Mouse (Mus musculus): Measurements from ENCODE around the gene Pccb. TPM values are rescaled to one million over a fixed set of nuclear protein-coding genes. Genes with fewer than 3 reads are reported as not detected.

Pccb gene
- total and polyA plus RNA-seq, 2 experiments from 2014 or later = 33.5 to 58.1 TPM

DNA sequence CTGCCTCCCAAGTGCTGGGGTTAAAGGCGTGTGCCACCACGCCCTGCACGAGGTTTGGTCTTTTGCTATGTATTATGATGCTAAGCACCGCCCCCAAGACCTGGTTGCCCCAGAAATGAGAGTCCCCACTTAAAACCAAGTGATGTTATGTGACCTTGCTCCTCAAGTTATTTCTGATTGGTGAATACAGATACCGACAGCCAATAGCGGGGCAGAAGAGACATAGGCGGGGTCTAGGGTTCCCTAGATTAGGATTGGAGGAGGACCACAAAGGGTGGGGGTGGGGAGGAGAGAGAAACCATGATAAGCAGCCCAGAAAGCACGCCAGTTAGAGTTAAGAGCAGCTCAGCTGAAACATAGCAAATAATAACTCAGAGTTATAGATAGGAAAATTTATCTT is 31.9 kb downstream of the Pccb start:
- H3K36me3 ChIP-seq (ENCODE audit: insufficient read depth, low read length) = peaks cover 5% of the 10 kb centered on the region; the same call in 1 of the 2 replicates
- H3K4me1 ChIP-seq (ENCODE audit: insufficient read depth, low read length) = no peaks in the 10 kb centered on the region
- ATAC-seq (ENCODE audit: low FRiP score) = no peak
- no peak overlapping the region for H3K4me3 ChIP-seq (ENCODE audit: low read depth, low read length)
- no peaks in the 10 kb centered on the region for H3K9me3 ChIP-seq (ENCODE audit: low read length)
- no peak overlapping the region for H3K9ac ChIP-seq (replicated peaks; ENCODE audit: low read length, poor library complexity, severe bottlenecking)
- H3K27me3 ChIP-seq (ENCODE audit: insufficient read depth, low read length) = no peaks in the 10 kb centered on the region
- H3K27ac ChIP-seq (ENCODE audit: low read depth, low read length) = no peak overlapping the region
- 98% methylated on average over 8 of the region's 8 CpGs for WGBS
- TF ChIP-seq CTCF (IDR thresholded peaks at IDR 0.05) = no peak
- no peak for DNase-seq (ENCODE audit: low spot score)
- H3K4me2 ChIP-seq (ENCODE audit: low read depth, low read length, poor library complexity, severe bottlenecking) = no peak overlapping the region

DNA sequence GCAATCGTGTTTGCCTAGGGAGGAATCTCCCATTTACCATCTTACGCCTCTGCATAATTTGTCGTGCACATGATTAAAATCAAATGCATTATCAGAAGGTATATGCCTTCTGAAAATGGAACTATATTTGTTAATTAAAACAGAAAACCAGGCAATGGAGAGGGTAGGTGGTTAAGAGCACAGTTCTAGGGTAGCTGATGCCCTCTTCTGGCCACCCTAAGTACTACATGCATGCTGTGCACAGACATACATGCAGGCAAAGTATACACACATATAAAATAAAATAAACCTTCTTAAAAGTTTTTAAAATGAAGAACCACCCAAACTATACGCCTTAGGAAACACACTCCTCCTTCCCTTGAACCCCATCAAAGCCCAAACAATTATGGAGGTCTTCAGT is 32.6 kb downstream of the Pccb start:
- no peak overlapping the region for H3K4me3 ChIP-seq (ENCODE audit: low read depth, low read length)
- H3K4me1 ChIP-seq (ENCODE audit: insufficient read depth, low read length) = no peaks in the 10 kb centered on the region
- no peak overlapping the region for H3K9ac ChIP-seq (replicated peaks; ENCODE audit: low read length, poor library complexity, severe bottlenecking)
- DNase-seq (ENCODE audit: low spot score) (no peak), ATAC-seq (ENCODE audit: low FRiP score) (no peak)
- no peaks in the 10 kb centered on the region for H3K27me3 ChIP-seq (ENCODE audit: insufficient read depth, low read length)
- no peak overlapping the region for H3K4me2 ChIP-seq (ENCODE audit: low read depth, low read length, poor library complexity, severe bottlenecking)
- H3K9me3 ChIP-seq (ENCODE audit: low read length) = no peaks in the 10 kb centered on the region
- peak; percentile 56 for TF ChIP-seq CTCF (IDR thresholded peaks at IDR 0.05)
- no peak overlapping the region for H3K27ac ChIP-seq (ENCODE audit: low read depth, low read length)
- WGBS = 96% methylated on average over 4 of the region's 4 CpGs
- H3K36me3 ChIP-seq (ENCODE audit: insufficient read depth, low read length) = peaks cover 5% of the 10 kb centered on the region; the same call in 1 of the 2 replicates

DNA sequence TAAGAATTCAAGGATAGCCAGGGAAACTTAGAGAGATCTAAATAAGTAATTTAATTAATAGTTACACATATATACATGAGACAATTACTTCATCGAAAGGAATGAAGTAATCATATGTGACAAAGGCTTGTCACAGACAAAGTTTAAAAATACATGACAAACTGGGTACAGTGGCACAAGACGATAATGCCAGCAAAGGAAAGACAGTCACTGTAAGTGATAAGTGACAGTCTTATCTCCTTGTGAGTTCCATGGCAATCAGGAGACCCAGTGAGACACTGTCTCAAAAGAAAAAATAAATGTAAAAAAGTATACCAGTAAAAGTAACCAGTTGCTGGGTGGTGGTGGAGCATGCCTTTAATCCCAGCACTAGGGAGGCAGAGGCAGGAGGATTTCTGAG is 37.6 kb downstream of the Pccb start:
- H3K36me3 ChIP-seq (ENCODE audit: insufficient read depth, low read length) = peaks cover 21% of the 10 kb centered on the region
- H3K4me3 ChIP-seq (ENCODE audit: low read depth, low read length) = no peak overlapping the region
- no peak overlapping the region for H3K27ac ChIP-seq (ENCODE audit: low read depth, low read length)
- no peak for TF ChIP-seq CTCF (IDR thresholded peaks at IDR 0.05)
- no peak overlapping the region for H3K4me2 ChIP-seq (ENCODE audit: low read depth, low read length, poor library complexity, severe bottlenecking)
- no peaks in the 10 kb centered on the region for H3K27me3 ChIP-seq (ENCODE audit: insufficient read depth, low read length)
- DNase-seq (ENCODE audit: low spot score) = no peak
- no peak overlapping the region for H3K9ac ChIP-seq (replicated peaks; ENCODE audit: low read length, poor library complexity, severe bottlenecking)
- H3K9me3 ChIP-seq (ENCODE audit: low read length) = no peaks in the 10 kb centered on the region
- 91% methylated on average over 2 of the region's 2 CpGs for WGBS
- no peak for ATAC-seq (ENCODE audit: low FRiP score)
- no peaks in the 10 kb centered on the region for H3K4me1 ChIP-seq (ENCODE audit: insufficient read depth, low read length)

DNA sequence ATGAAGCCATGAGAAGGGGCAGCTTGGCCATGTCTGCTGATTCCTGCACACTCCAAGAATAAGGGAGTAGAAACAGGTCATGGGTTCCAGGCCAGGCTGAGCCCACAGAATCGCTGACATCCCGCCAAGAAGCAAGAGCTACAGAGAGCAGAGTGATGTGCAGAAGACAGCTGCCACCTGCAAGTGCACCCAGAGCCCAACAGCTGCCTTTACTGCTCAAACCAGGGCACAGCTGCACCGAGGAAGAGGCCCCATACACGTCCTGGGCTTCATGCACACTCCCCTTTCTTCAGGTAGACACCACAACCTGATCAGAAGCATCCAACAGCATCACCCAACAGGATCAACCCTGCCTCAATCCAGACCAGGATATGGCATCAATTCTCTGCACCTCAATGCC is 40.8 kb downstream of the Pccb start:
- DNase-seq (ENCODE audit: low spot score) (no peak), ATAC-seq (ENCODE audit: low FRiP score) (no peak)
- no peaks in the 10 kb centered on the region for H3K9me3 ChIP-seq (ENCODE audit: low read length)
- TF ChIP-seq CTCF (IDR thresholded peaks at IDR 0.05) = no peak
- no peak overlapping the region for H3K4me2 ChIP-seq (ENCODE audit: low read depth, low read length, poor library complexity, severe bottlenecking)
- H3K9ac ChIP-seq (replicated peaks; ENCODE audit: low read length, poor library complexity, severe bottlenecking) = no peak overlapping the region
- H3K27me3 ChIP-seq (ENCODE audit: insufficient read depth, low read length) = no peaks in the 10 kb centered on the region
- H3K36me3 ChIP-seq (ENCODE audit: insufficient read depth, low read length) = peaks cover 16% of the 10 kb centered on the region
- H3K4me1 ChIP-seq (ENCODE audit: insufficient read depth, low read length) = no peaks in the 10 kb centered on the region
- 95% methylated on average over 4 of the region's 4 CpGs for WGBS
- no peak overlapping the region for H3K27ac ChIP-seq (ENCODE audit: low read depth, low read length)
- no peak overlapping the region for H3K4me3 ChIP-seq (ENCODE audit: low read depth, low read length)

DNA sequence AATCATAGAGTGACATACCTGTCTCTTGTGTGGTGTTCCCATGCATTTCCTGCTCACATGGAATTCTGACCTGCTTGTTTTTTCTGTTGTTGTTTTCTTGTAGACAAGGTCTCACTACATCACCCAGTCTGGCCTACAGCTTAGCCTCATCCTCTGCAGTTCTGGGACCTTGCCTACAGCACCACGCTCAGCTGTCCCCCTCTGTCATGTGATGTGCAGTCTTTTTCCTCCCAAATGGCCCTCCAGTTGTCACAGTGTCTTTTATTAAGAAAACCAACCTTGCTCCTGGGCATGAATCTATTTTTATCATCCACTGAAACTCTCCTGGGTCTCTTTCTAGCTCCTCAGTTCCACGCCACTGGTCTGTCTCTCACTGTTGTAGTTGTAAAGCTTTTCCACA is 42.5 kb downstream of the Pccb start:
- no peak overlapping the region for H3K27ac ChIP-seq (ENCODE audit: low read depth, low read length)

DNA sequence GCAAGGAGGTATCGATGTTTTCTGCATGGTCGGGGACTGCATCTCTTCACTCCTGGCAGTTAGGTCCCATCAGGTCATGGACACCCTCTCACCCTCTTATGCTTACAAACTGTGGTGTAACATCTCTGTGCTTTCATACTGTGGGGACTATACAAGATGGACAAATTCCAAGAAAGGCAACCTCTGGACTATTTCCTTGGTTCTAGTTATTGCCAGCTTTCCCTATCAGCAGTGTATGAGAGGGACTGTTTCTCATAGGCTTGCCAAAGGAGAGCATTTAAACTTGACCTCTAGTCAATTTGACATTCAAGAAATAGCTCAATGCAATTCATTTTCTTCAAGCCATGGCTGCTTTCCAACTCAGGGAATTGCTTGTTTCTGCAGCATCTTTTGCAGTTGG is 43.4 kb downstream of the Pccb start:
- H3K27me3 ChIP-seq (ENCODE audit: insufficient read depth, low read length) = no peaks in the 10 kb centered on the region
- WGBS = 94% methylated on average over 2 of the region's 2 CpGs
- H3K4me2 ChIP-seq (ENCODE audit: low read depth, low read length, poor library complexity, severe bottlenecking) = no peak overlapping the region
- peaks cover 18% of the 10 kb centered on the region for H3K36me3 ChIP-seq (ENCODE audit: insufficient read depth, low read length)
- no peak overlapping the region for H3K27ac ChIP-seq (ENCODE audit: low read depth, low read length)
- ATAC-seq (ENCODE audit: low FRiP score) = no peak
- H3K4me1 ChIP-seq (ENCODE audit: insufficient read depth, low read length) = no peaks in the 10 kb centered on the region
- H3K9me3 ChIP-seq (ENCODE audit: low read length) = no peaks in the 10 kb centered on the region
- DNase-seq (ENCODE audit: low spot score) = no peak
- H3K9ac ChIP-seq (replicated peaks; ENCODE audit: low read length, poor library complexity, severe bottlenecking) = no peak overlapping the region
- TF ChIP-seq CTCF (IDR thresholded peaks at IDR 0.05) = no peak
- H3K4me3 ChIP-seq (ENCODE audit: low read depth, low read length) = no peak overlapping the region

More for the DNA sequence above, 42.5 kb downstream of the Pccb start:
- DNase-seq (ENCODE audit: low spot score) = no peak
- TF ChIP-seq CTCF (IDR thresholded peaks at IDR 0.05) = no peak
- WGBS = 84% methylated on average over 2 of the region's 2 CpGs
- Histone ChIP-seq H3K4me2 (ENCODE audit: low read depth, low read length, poor library complexity, severe bottlenecking) (no peak overlapping the region), H3K9me3 (ENCODE audit: low read length) (no peaks in the 10 kb centered on the region), H3K4me3 (ENCODE audit: low read depth, low read length) (no peak overlapping the region), H3K36me3 (ENCODE audit: insufficient read depth, low read length) (peaks cover 18% of the 10 kb centered on the region), H3K9ac (replicated peaks; ENCODE audit: low read length, poor library complexity, severe bottlenecking) (no peak overlapping the region), H3K4me1 (ENCODE audit: insufficient read depth, low read length) (no peaks in the 10 kb centered on the region), H3K27me3 (ENCODE audit: insufficient read depth, low read length) (no peaks in the 10 kb centered on the region)
- no peak for ATAC-seq (ENCODE audit: low FRiP score)
